Mouse (Mus musculus): ENCODE measurements around the gene Acads. TPM values are rescaled to one million over a fixed set of nuclear protein-coding genes. Genes with fewer than 3 reads are reported as not detected.

Gene Acads
- polyA plus RNA-seq, 1 experiment from 2014 or later, result 113 TPM

DNA sequence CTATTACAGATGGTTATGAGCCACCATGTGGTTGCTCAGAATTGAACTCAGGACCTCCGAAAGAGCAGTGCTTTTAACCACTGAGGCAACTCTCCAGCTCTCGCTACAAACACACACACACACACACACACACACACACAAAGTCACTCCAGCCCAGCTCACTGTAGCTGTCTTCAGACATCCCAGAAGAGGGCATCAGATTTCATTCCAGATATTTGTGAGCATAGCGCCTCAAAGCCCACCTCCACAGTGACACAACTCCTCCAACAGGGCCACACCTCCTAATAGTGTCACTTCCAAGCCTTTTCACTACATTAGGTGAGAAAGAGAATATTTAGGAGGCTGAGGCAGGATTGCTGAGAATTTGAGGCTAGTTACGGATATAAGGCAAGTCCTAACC lies 20.0 kb upstream of the Acads start:
- H3K4me3 ChIP-seq (ENCODE audit: low read depth, low read length), result no peak overlapping the region
- H3K4me1 ChIP-seq (replicated peaks; ENCODE audit: control insufficient read depth, insufficient read depth, low read length), result no peaks in the 10 kb centered on the region
- H3K9me3 ChIP-seq (ENCODE audit: control insufficient read depth), result no peaks in the 10 kb centered on the region
- WGBS, result 62% methylated on average over 4 of the region's 4 CpGs
- ATAC-seq, result no peak
- TF ChIP-seq CTCF (IDR thresholded peaks at IDR 0.05; ENCODE audit: low read depth), result peak; percentile 16; the same call in 1 of the 2 replicates
- no peaks in the 10 kb centered on the region for H3K27me3 ChIP-seq (replicated peaks; ENCODE audit: control insufficient read depth, insufficient read depth, low read length)
- peaks cover 6% of the 10 kb centered on the region; the same call in 1 of the 2 replicates for H3K36me3 ChIP-seq (ENCODE audit: control insufficient read depth, insufficient read depth)
- H3K27ac ChIP-seq (ENCODE audit: low read depth, low read length), result no peak overlapping the region
- no peak overlapping the region for H3K9ac ChIP-seq (ENCODE audit: low read depth, low read length)
- H3K4me2 ChIP-seq (replicated peaks; ENCODE audit: low read depth), result no peak overlapping the region

DNA sequence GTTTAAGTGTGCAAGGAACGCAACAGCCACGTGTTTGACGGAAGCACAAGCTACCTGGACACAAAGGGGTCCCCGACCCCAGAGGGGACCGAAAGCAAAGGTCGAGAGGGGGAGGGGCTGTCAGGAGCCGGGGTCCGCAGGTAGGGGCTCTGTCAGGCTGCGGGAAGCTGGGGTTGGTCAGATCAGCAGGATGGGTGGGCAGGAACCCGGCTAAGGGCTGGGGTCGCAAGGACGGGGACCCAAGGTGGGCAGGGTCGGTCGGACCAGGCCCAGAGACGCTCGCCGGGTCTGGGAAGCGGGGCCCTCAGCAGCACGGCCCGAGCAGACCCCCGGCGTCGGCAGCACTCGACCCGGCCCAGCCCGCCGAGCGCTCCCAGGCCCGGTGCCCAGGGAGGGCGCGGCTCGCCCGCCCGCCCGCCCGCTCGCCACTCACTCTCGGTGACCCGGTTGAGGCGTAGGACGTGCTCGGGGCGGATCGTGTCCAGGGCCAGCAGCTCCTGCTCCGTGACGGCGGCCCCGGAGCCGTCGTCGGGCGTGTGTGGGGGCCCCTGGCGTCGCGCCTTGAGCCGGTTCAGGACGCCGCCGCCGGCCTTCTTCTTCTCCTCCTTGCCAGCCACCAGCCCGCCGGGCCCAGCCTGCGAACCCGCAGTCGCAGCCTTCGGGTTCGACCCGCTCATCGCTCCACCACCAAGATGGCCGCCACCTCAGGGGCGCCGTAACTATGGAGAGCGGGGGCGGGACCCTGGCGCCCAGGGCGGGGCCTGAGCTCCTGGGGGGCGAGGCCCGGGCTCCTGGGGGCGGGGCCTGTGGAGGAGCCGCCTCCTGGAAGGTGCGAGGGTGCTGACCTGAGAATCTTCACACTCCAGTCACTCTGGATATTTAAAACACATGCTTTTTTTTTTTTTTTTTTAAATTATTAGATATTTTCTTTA lies 15.4 kb upstream of the Acads start, which contains the start of gene Unc119b:
Unc119b (minus strand) TSS at position 742 of the 932 bp plus-strand sequence.
- H3K27me3 ChIP-seq (replicated peaks; ENCODE audit: control insufficient read depth, insufficient read depth, low read length), result no peaks in the 10 kb centered on the region
- no peak for TF ChIP-seq CTCF (IDR thresholded peaks at IDR 0.05; ENCODE audit: low read depth)
- under 1% methylated on average over 72 of the region's 81 CpGs for WGBS
- H3K9ac ChIP-seq (ENCODE audit: low read depth, low read length), result peak within 1 kb of the TSS; percentile 82
- no peaks in the 10 kb centered on the region for H3K9me3 ChIP-seq (ENCODE audit: control insufficient read depth)
- peak; percentile 91 for ATAC-seq
- peaks cover 6% of the 10 kb centered on the region for H3K36me3 ChIP-seq (ENCODE audit: control insufficient read depth, insufficient read depth)
- no peaks in the 10 kb centered on the region; the same call in 1 of the 2 replicates for H3K4me1 ChIP-seq (replicated peaks; ENCODE audit: control insufficient read depth, insufficient read depth, low read length)
- H3K4me3 ChIP-seq (ENCODE audit: low read depth, low read length), result peak within 1 kb of the TSS; percentile 72
- H3K27ac ChIP-seq (ENCODE audit: low read depth, low read length), result no peak within 1 kb of the TSS
- H3K4me2 ChIP-seq (replicated peaks; ENCODE audit: low read depth), result peak within 1 kb of the TSS; percentile 98

DNA sequence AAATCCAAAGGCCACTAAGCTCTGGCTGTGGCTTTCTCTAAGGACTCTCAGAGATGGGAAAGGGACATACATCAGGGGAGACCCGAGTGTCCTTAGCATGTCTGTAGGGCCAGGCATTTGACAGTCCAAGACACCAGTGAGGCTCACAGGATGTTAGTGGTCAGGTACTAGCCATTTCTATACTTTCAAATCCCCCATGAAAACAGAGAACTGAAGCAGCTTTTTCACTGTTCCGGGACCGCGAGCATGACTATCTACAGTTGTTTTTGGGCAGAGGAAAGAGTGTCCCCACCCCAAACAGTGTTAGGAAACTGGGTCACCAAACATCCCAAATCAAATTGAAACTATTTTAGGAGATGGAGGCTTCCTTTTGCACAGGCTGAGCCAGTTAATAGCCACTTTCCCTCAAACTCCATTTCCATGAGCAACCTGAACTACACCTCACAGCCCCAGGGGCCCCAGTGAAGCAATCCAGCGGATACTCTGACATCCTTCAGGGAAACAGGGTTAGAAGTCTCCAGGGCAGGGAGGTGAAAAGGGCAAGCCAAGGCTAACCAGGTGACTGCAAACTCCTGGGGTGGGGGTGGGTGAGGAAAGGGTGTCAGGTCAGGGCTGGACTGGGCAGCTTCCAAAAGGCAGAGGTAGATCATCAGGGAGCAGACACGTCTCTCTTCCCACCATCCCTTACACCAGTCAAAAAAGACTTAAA lies 14.4 kb upstream of the Acads start:
- Histone ChIP-seq H3K4me3 (ENCODE audit: low read depth, low read length) (peak overlapping the region; percentile 72), H3K36me3 (ENCODE audit: control insufficient read depth, insufficient read depth) (peaks cover 16% of the 10 kb centered on the region), H3K27me3 (replicated peaks; ENCODE audit: control insufficient read depth, insufficient read depth, low read length) (no peaks in the 10 kb centered on the region), H3K9ac (ENCODE audit: low read depth, low read length) (no peak overlapping the region), H3K9me3 (ENCODE audit: control insufficient read depth) (no peaks in the 10 kb centered on the region), H3K4me1 (replicated peaks; ENCODE audit: control insufficient read depth, insufficient read depth, low read length) (no peaks in the 10 kb centered on the region; the same call in 1 of the 2 replicates), H3K4me2 (replicated peaks; ENCODE audit: low read depth) (peak overlapping the region; percentile 98), H3K27ac (ENCODE audit: low read depth, low read length) (no peak overlapping the region)
- 55% methylated on average over 6 of the region's 6 CpGs for WGBS
- no peak for ATAC-seq
- TF ChIP-seq CTCF (IDR thresholded peaks at IDR 0.05; ENCODE audit: low read depth), result no peak

DNA sequence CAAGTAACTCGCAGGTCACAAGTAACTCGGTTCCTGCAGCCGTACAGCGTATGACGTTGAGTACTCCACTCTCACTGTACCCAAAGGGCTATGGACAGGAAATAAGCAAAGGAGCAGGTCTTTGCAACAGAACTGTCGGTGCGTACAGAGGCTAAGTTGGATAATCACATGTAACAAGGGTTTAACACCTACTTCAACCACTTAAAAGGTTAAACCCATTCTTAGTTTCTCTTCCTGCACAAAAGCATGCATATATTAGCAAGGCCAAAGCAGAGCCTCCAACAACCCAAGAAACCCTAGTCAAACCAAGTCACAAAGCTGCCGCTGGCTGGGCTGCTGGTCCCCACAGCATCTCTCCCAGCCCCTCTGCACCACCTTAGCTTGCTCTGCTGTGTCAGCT lies 13.3 kb upstream of the Acads start:
- H3K4me2 ChIP-seq (replicated peaks; ENCODE audit: low read depth), result no peak overlapping the region
- 92% methylated on average over 8 of the region's 8 CpGs for WGBS
- H3K4me1 ChIP-seq (replicated peaks; ENCODE audit: control insufficient read depth, insufficient read depth, low read length), result no peaks in the 10 kb centered on the region; the same call in 1 of the 2 replicates
- no peak overlapping the region for H3K27ac ChIP-seq (ENCODE audit: low read depth, low read length)
- H3K9ac ChIP-seq (ENCODE audit: low read depth, low read length), result no peak overlapping the region
- peaks cover 24% of the 10 kb centered on the region for H3K36me3 ChIP-seq (ENCODE audit: control insufficient read depth, insufficient read depth)
- H3K27me3 ChIP-seq (replicated peaks; ENCODE audit: control insufficient read depth, insufficient read depth, low read length), result no peaks in the 10 kb centered on the region
- H3K4me3 ChIP-seq (ENCODE audit: low read depth, low read length), result no peak overlapping the region
- H3K9me3 ChIP-seq (ENCODE audit: control insufficient read depth), result no peaks in the 10 kb centered on the region
- ATAC-seq, result no peak
- no peak for TF ChIP-seq CTCF (IDR thresholded peaks at IDR 0.05; ENCODE audit: low read depth)

DNA sequence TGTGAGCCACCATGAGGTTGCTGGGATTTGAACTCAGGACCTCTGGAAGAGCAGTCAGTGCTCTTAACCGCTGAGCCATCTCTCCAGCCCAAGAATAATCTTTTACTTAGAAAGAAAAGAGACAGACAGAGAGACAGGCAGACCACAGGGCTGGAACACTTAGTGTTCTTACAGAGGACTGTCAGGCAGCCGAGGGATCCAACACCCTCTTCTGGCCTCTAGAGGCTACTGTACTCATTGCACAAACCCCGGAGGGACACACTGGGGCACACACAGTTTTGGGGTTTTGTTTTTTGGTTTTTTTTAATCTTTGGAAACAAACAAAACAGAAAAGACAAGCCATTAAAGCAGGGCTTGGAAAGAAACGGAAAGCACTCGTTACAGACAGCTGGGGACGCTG lies 10.2 kb upstream of the Acads start:
- no peak for ATAC-seq
- H3K27me3 ChIP-seq (replicated peaks; ENCODE audit: control insufficient read depth, insufficient read depth, low read length), result no peaks in the 10 kb centered on the region
- no peaks in the 10 kb centered on the region for H3K9me3 ChIP-seq (ENCODE audit: control insufficient read depth)
- no peak overlapping the region for H3K9ac ChIP-seq (ENCODE audit: low read depth, low read length)
- peaks cover 45% of the 10 kb centered on the region for H3K36me3 ChIP-seq (ENCODE audit: control insufficient read depth, insufficient read depth)
- no peak overlapping the region for H3K27ac ChIP-seq (ENCODE audit: low read depth, low read length)
- no peak overlapping the region for H3K4me2 ChIP-seq (replicated peaks; ENCODE audit: low read depth)
- WGBS, result 88% methylated on average over 6 of the region's 6 CpGs
- no peak overlapping the region for H3K4me3 ChIP-seq (ENCODE audit: low read depth, low read length)
- peak; percentile 35 for TF ChIP-seq CTCF (IDR thresholded peaks at IDR 0.05; ENCODE audit: low read depth)
- H3K4me1 ChIP-seq (replicated peaks; ENCODE audit: control insufficient read depth, insufficient read depth, low read length), result no peaks in the 10 kb centered on the region; the same call in 1 of the 2 replicates

Measured in intestine, postnatal 0 days (tissue).